Mouse (Mus musculus): Measurements from ENCODE around the gene Mtus2.
"Not testable (repeated sequence)": the region's sequence is repeated elsewhere in the genome, so short reads cannot be mapped to it uniquely, and the experiment has no call there.

DNA sequence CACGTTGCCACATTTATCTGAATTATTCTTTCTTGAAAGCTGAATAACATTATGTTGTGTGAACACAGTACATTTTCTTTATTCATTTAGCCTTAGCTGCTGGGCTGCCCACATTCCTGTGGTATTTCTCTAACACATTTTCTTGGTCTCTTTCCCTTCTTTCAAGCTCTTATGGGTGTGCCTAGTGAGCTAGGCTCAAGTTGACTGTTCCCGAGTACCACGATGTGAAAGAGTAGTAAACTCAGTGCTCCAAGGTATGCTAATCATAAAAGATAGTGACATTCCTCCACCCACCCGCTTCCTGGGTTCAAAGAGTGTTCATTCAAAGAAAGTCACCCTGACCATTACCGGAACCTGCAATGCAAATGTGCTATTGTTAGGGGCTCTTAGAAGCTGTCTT is 3.9 kb upstream of the Mtus2 start:
- TF ChIP-seq CTCF (IDR thresholded peaks at IDR 0.05; ENCODE audit: low read depth, low read length); POLR2A (IDR thresholded peaks at IDR 0.05; ENCODE audit: extremely low read depth, insufficient read depth, low read length): not testable (repeated sequence)
